Mouse (Mus musculus): ENCODE data around the gene Klf16.

Klf16 gene

GRCm38 (mm10) chr10:80547539-80547938, 29.6 kb downstream of the Klf16 start:
- in situ Hi-C loops (cut with MboI, MseI): no loop called here

GRCm38 (mm10) chr10:80546945-80547344, 30.2 kb downstream of the Klf16 start:
- in situ Hi-C loops (cut with MboI, MseI): no loop called here

GRCm38 (mm10) chr10:80545590-80545989, 31.5 kb downstream of the Klf16 start:
- in situ Hi-C loops (cut with MboI, MseI): no loop called here

DNA sequence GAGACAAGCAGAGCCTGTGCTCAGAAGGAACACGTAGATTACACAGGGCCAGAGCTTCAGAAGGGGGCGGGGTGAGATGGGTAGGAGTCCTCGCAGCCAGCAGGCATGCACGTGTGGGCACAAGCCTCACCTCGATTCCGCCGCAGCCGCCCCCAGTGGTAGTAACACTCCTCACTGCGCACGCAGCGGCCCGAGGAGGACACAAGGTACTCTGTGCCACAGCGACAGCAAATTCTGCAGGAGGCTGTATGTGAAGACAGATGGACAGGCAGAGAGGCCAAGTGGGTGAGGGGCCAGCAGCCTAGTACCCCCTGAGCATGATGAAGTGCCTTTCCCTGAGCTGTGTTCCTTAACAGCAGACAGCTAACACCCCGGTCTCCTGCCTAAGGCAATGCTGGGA, 33.2 kb downstream of the Klf16 start:
- in situ Hi-C loops (cut with MboI, MseI): no loop called here

GRCm38 (mm10) chr10:80539493-80539892, 37.6 kb downstream of the Klf16 start:
- in situ Hi-C loops (cut with MboI, MseI): no loop called here

DNA sequence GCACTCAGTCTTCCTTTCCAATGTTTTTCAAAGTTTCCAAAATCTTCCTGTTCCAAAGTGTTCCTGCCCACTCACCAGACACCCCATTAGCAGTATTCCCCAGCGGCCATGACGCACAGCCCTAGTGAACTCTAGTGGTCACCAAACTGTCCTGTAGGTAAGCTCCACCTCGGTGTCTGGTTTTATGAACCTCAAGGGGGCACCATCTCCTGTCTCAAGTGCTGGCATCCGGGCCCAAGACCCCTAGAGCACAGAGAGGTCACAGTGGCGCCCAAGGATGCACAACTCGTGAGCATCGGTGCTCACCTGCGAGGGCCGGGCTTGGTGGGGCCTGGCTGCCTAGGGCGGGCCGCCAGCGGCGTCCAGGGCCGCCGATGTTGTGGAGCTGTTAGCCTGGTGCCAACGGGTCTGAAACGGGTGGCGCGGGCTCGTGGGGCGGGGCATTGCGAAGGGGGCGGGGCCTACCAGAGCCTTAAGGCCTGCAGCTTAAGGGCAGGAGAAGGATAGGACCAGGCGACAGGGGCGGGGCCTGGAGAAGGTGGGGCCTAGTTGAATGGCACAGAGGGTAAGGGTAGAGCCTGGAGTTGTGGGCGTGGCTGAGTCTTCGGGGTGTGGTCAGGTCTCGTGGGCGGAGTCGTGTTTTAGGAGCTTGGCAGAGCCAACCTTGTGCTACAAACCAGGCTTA, 38.3 kb downstream of the Klf16 start, which contains the start of gene Atp8b3:
TSS of gene Atp8b3 (minus strand) at position 415 of the 685 bp plus-strand sequence.
- in situ Hi-C loops (cut with MboI, MseI): no loop called here

- in situ Hi-C loops (cut with MboI, MseI): no loop called here
Measured at GRCm38 (mm10) chr10:80538180-80538579, 38.9 kb downstream of the Klf16 start.

- in situ Hi-C loops (cut with MboI, MseI): no loop called here
Measured at GRCm38 (mm10) chr10:80535711-80536110, 41.4 kb downstream of the Klf16 start.

GRCm38 (mm10) chr10:80535071-80535470, 42.0 kb downstream of the Klf16 start:
- in situ Hi-C loops (cut with MboI, MseI): no loop called here

- in situ Hi-C loops (cut with MboI, MseI): no loop called here
Measured at GRCm38 (mm10) chr10:80533704-80534103, 43.4 kb downstream of the Klf16 start.

- in situ Hi-C loops (cut with MboI, MseI): no loop called here
Measured at GRCm38 (mm10) chr10:80532783-80533182, 44.3 kb downstream of the Klf16 start.

DNA sequence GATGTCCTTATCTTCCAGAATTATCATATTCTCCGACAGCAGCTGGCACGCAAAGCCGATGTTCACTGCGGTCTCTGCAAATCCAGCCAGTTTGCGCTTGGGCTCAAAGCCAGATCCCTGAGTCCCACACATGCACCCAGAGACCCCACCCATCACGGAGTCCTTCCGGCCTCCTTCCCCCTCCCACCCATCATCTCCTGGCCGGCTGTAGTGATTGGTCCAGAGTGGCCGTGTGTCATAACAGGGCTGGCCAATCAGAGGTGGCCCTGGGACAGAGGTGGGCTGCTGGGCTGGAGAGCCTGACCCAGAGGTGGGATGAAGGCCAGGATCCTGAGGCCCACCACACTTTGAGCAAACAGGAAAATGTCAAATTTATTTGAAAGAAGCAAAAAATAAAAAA, 50.9 kb downstream of the Klf16 start:
- in situ Hi-C loops (cut with MboI, MseI): no loop called here

DNA sequence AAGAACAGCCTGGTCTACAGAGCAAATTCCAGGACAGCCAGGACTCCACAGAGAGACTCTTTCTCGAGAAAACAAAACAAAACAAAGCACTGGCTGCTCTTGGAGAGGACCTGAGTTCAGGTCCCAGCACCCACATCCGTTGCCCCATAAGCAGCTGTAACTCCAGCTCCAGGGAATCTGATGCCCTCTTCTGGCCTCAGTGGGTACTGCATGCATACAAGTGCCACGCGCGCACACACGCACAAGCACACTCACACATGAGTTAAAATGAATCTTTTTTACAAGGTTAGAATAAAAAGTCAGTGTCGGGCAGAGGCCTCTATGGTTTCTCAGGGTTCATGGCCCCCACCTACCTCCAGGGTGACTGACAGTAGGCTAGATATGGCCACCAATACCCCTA, 53.8 kb downstream of the Klf16 start:
- in situ Hi-C loops (cut with MboI, MseI): no loop called here

DNA sequence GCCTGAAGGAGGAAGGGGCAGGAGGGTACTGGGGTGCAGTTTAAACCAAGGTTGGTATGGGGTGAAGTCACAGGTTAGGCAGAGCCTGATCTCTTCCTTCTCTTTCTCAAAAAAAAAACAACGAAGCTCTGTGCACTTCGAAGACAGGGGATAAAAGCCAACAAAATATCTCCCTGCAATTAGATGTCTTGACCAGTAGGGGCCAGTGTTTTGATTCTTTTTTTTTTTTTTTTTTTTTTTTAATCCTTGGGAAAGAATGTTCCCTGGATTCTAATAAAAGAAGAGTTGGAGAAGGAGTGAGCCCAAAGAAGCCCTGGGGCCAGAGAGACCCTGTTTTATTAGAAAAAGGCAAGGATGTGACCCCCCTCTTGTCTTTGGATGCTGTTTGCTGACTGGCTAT, 57.8 kb downstream of the Klf16 start:
- in situ Hi-C loops (cut with MboI, MseI): no loop called here

Data from T-helper 1 cell (primary cell).